Mouse (Mus musculus) urinary bladder, postnatal 10 days (tissue): ENCODE data around the gene Klra2.
"Not testable (repeated sequence)": the region's sequence is repeated elsewhere in the genome, so short reads cannot be mapped to it uniquely, and the experiment has no call there.

Experiments
- DNase-seq: peaks from one replicate; pipeline ENCODE4 v3.0.0; 2022; ENCODE audit warnings: low spot score

The Klra2 gene

DNA sequence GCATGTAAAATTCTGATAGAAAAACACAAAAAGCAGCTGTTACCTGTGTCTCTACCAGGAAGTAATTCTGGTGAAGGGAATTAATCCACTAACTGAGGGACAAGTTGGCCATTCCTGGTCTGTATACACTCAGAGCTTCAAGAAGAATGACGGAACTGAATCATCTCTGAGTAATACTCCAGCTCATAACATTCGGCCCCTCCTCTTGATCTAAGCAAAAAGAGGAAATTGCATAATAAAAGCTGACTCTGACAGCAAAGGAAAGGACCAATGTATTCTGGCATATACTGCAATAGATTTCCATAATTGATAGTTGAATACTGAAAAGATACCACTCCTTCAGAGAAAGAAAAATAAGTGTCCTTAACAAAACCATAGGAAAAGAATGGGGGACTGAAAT is at the start of gene Klra2:
Gene Klra2 (minus strand): TSS at position 157 of the 400 bp plus-strand sequence.
- DNase-seq = no peak

DNA sequence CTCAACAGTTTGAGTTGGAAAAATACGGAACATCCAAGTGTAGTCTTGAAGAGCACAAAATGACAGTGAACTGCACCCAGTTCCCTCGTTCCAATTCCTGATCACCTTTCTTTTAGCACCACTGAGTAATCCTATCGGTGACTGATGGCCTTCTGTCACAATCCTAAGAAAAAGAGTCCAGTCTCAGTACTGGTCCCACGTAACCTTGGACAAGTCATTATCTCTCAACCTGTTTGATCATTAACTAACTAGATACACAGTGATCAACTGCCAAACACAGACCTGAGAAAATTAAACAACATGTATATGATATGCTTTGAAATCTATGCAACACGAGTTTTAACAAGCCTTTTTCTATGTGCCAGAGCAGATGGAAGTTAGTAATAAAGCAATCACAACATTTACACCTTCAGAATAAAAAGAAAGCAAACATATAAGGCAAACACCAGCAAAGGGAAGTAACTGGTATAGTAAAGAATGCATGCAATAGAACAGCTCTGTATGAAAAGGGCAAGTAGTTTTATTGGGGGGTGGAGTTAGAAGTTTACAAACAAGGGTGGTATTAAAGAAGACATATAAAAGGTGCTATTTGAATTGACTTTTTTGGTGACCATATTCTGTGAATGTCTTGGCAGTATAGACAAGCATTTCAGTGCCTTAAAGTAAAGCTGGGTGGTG is 47.4 kb upstream of the Klra2 start:
- DNase-seq = no peak

GRCm38 (mm10) chr6:131293916-131294315 is 46.8 kb upstream of the Klra2 start:
- DNase-seq = no peak

GRCm38 (mm10) chr6:131292991-131293788 is 46.0 kb upstream of the Klra2 start, which contains the start of gene Magohb:
Magohb (minus strand) TSS chr6:131293244.
- peak; percentile 76 for DNase-seq

GRCm38 (mm10) chr6:131292276-131292990 is 45.3 kb upstream of the Klra2 start:
- no peak for DNase-seq

DNA sequence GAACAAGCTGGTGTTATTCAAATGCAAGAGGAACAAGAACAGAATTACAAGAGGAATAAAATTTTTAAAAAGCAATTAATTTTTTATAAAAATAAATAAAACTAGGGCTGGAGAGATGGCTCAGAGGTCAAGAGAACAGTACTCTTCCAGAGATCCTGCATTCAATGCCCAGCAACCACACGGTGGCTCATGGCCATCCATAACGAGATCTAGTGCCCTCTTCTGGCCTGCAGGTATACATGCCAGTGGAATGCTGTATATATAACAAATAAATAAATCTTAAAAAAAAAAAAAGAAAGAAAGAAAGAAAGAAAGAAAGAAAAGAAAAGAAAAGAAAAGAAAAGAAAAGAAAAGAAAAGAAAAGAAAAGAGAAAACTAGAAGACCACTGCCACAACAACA is 43.3 kb upstream of the Klra2 start:
- no peak for DNase-seq

DNA sequence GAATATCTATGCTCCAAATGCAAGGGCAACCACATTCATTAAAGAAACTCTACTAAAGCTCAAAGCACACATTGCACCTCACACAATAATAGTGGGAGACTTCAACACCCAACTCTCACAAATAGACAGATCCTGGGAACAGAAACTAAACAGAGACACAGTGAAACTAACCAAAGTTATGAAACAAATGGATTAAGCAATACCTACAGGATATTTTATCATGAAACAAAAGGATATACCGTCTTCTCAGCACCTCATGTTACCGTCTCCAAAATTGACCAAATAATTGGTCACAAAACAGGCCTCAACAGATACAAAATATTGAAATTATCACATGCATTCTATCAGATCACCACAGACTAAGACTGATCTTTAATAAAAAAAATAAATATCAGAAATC is 31.0 kb upstream of the Klra2 start:
- not testable (repeated sequence) for DNase-seq

DNA sequence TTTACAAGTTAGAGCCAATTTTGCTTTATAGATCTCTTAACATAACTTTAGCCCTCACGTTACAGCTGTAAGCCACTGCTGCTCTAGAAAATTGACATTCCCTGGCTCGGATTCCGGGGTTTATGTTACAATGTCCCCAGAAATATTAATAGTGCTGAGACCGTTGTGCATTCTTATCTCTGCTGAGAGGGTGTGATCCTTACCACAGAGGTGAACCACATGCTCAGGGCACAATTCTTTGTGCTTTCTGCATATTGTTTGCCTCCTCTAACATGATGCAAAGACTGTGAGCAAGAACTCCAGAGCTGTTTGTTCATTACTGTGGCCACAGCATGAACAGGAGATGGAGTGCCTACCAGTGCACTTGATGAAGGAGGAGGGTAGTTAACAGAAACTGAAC is 29.5 kb upstream of the Klra2 start:
- DNase-seq = no peak

DNA sequence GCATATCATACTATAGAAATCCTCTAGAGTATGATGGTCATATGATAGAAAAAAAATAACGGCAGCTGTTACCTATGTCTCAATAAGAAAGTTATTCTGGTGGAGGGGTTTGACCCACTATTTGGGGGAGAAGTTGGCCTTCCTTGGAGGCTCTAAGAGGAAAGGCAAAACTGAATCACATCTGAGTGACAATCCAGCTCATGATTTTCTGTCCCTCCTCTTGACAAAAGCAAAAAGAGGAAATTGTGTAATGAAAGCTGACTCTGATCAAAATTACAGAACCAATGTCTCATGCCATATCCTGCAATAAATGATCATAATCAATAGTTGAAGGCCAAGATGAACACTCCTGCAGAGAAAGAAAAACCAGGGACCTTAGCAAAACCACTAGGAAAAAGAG is 25.1 kb upstream of the Klra2 start:
- DNase-seq = no peak

DNA sequence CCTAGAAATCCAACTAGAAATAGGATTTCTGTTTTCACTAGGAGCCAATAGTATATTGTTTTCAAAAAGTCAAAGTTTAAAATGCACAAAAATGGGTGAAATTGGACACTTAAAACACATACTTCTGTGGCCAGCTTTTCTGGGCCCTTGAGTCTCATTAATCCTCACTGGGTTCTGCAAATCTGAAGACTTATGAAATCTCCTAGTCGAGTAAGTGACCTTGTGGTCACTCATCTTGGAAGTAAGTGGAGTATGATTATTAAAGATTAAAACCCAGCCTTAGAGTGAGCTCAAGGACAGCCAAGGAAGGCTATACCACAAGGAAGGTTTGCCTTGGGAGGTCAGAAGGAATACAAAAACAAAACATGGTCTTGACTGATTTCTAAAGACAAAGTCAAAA is 23.1 kb upstream of the Klra2 start:
- DNase-seq = no peak

- DNase-seq = no peak
These were observed 22.4 kb upstream of the Klra2 start for GRCm38 (mm10) chr6:131269599-131269998.

GRCm38 (mm10) chr6:131264175-131264574 is 17.0 kb upstream of the Klra2 start:
- DNase-seq = no peak

GRCm38 (mm10) chr6:131262778-131263177 is 15.6 kb upstream of the Klra2 start:
- no peak for DNase-seq

DNA sequence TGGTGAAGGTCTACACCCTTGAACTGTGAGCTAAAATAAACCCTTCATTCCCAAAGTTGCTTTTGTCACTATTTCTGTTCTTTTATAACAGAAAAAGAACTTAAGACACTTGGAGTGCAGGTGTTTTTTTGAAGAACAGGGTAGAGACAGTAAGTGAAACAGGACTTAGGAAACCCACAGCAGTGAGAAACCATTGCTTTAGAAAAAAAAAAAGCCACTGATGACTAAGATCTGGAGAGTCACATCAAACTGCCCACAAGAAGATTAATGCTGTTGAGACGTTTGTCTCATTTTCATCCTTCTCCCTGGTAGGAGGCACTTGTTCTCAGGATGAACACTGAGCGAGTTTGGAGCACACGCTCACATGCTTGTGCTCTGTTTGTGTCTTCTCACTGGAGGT is 14.8 kb upstream of the Klra2 start:
- no peak for DNase-seq

- no peak for DNase-seq
These were observed 2.1 kb downstream of the Klra2 start for GRCm38 (mm10) chr6:131245081-131245480.
